1 mouse cellular context compared by ENCODE assay signal in genomic region chr10:40937569-40937968, GRCm38 (mm10).
TF ChIP-seq lines count a peak whose summit lies in the region.

No protein-coding gene starts in this region.

TF ChIP-seq in CH12.LX, 34 proteins besides CTCF, POLR2A, EP300 and RAD21 (continued from another document):
- TF ChIP-seq GABPA (IDR thresholded peaks at IDR 0.05; ENCODE audit: insufficient replicate concordance, low read depth, low read length): no peak
- no peak for TF ChIP-seq CHD2 (IDR thresholded peaks at IDR 0.05; ENCODE audit: low read length)
- no peak for TF ChIP-seq E2F4 (IDR thresholded peaks at IDR 0.05; ENCODE audit: insufficient replicate concordance, low read depth, low read length)
- TF ChIP-seq ZNF384 (IDR thresholded peaks at IDR 0.05; ENCODE audit: low read depth, low read length): no peak
- peak; percentile 64 for TF ChIP-seq MAX (IDR thresholded peaks at IDR 0.05; ENCODE audit: low read length)
- no peak for TF ChIP-seq KAT2A (IDR thresholded peaks at IDR 0.05; ENCODE audit: insufficient replicate concordance, low read length)
- TF ChIP-seq ETS1 (conservative IDR thresholded peaks at IDR 0.05; ENCODE audit: low read depth, low read length): no peak
- no peak for TF ChIP-seq JUND (conservative IDR thresholded peaks at IDR 0.05; ENCODE audit: low read depth, low read length)
- TF ChIP-seq USF1 (IDR thresholded peaks at IDR 0.05; ENCODE audit: low read depth, low read length): no peak
- peak; percentile 52; the same call in 1 of the 2 replicates for TF ChIP-seq SIN3A (IDR thresholded peaks at IDR 0.05; ENCODE audit: low read length)
- TF ChIP-seq CHD1 (IDR thresholded peaks at IDR 0.05; ENCODE audit: low read depth, low read length): no peak
- TF ChIP-seq HCFC1 (IDR thresholded peaks at IDR 0.05; ENCODE audit: low read depth, low read length): peak; percentile 71
- TF ChIP-seq TBP (conservative IDR thresholded peaks at IDR 0.05; ENCODE audit: low read depth, low read length): peak; percentile 42; the same call in 1 of the 2 replicates
- TF ChIP-seq MAFK (IDR thresholded peaks at IDR 0.05; ENCODE audit: insufficient replicate concordance, low read length): no peak
- TF ChIP-seq ZKSCAN1 (IDR thresholded peaks at IDR 0.05; ENCODE audit: borderline replicate concordance, low read depth, low read length): no peak
- TF ChIP-seq MYC (IDR thresholded peaks at IDR 0.05; ENCODE audit: low read depth, low read length): peak; percentile 78
- 0 out of 2 replicates have a peak, but pooled peaks have one; percentile 10 for TF ChIP-seq IRF4 (IDR thresholded peaks at IDR 0.05; ENCODE audit: low read depth, low read length)
- TF ChIP-seq BHLHE40 (IDR thresholded peaks at IDR 0.05; ENCODE audit: low read depth, low read length): no peak
- no peak for TF ChIP-seq UBTF (IDR thresholded peaks at IDR 0.05; ENCODE audit: low read depth, low read length)
- TF ChIP-seq ZMIZ1 (IDR thresholded peaks at IDR 0.05; ENCODE audit: low read depth, low read length): no peak
- TF ChIP-seq JUN (IDR thresholded peaks at IDR 0.05; ENCODE audit: insufficient read depth, low read depth, low read length): no peak
- no peak for TF ChIP-seq SMC3 (IDR thresholded peaks at IDR 0.05; ENCODE audit: low read depth, low read length)
